Mouse (Mus musculus): Measurements from ENCODE around the gene Alkbh1.

The Alkbh1 gene

DNA sequence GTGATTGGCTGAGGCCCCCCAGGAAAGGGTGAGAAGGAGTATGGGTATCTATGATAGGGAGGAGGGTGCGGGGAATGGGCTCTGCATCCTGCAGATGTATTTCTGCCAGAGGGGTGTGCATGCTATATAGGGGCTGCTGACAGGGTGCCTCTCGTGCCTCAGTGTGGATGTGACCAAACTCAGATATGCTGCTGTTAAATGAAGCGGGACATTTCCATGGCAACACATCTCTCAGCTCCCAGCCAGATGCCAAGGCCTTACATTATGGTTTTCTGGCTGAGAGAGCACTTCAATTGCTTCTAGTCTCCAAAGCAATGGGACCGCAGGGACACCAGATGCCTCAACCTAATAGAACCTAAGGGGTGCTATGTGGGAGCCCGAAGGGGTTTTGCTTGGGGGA, 24.9 kb downstream of the Alkbh1 start:
- DNase-seq (ENCODE audit: low read depth) = no peak

DNA sequence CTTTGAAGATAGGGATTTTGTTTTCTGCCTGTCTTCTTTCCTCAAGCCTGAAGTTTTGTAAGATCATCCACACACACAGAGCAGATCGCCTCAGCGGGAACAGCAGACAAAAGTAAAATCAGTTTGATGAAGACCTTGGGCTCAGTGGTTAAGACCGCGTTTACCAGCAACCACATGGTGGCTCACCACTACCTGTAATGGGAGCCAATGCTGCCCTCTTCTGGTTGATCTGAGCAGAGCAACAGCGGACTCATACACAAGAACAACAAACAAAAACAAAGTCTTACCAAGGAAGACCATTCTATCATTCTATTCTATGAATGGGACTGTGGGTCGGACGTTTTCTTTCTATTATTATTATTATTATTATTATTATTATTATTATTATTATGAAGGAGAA, 27.1 kb downstream of the Alkbh1 start:
- DNase-seq (ENCODE audit: low read depth) = peak; percentile 87

DNA sequence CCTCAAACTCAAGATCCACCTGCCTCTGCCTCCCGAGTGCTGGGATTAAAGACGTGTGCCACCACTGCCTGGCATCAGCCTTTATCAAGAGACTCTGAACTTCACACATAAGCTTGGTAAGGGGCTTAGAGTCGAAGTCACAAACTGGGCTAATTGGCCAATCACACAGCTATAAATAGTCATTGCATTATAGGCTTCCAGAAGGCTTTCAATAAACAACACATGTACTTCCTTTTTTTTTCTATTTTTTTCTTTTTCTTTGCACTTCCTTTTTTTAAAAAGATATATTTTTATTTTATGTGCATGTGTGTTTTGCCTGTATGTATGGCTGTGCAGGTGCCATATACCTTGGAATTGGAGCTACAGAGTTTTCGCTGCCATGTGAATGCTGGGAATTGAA, 28.5 kb downstream of the Alkbh1 start:
- DNase-seq (ENCODE audit: low read depth) = no peak

DNA sequence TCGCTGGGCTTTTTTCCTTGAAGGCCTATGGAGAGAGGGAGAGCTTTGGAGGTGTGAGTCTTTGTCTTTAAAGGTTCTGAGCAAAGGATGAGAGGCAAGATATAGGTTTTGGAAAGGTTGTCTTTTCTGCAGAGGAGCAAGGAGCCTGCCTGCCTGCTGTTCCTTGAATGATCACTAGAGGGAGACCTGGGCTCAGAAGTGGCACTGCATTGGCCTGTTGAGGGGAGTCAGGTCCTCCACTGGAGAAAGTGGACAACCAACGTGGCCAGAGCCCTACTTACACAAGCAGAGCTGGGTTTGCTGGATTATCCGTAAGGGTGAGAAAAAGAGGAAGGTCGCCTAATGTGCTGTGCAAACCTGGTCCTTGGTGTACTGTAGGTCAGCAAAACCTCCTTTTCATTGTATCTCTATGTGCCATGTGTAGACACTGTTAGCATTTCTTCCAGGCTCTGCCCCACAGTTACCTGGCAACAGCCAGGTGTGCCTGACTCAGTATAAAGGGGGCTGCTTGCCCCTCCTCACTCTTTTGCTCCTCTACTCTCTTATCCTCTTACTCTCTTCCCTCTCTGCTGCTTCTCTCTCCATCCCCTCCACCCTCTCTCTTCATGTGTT, 30.5 kb downstream of the Alkbh1 start:
- DNase-seq (ENCODE audit: low read depth) = peak; percentile 80

DNA sequence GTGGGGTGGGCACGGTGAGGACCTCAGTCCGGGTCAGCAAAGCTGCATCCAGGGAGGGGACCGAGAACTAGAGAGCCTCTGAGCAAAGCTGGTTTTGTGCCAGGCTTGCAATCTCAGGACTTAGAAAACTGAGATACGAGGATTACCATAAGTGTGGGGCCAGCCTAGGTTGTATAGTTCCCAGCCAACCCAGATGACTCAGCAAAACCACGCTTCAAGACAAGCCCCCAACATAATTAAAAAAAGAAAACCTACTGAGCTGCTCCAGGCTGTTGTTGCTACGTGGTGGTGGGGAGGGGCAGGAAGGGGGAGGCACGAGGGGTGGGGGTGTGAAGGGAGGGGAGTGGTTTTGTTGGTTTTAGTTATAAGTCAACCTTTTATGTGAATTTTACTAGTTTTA, 32.8 kb downstream of the Alkbh1 start:
- DNase-seq (ENCODE audit: low read depth) = peak; percentile 59

DNA sequence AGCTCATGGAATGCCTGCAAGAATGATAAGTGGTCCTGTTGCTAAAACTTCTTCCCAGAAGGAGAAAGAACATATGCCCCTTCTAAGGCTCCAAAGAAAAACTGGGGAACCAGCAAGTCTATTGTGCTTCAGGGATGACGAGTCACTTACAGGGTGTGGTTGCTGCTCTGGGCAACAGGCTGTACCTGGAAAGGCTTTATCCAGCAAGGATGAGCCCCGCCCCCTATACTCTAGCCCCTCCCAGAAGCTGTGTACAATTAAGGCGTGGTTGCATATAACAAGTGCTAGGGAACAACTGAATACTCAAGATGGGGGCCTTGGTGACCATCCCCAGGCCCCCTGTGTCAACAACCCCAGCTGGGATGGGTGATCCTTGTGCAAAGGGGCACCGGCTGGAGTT, 34.7 kb downstream of the Alkbh1 start:
- no peak for DNase-seq (ENCODE audit: low read depth)

DNA sequence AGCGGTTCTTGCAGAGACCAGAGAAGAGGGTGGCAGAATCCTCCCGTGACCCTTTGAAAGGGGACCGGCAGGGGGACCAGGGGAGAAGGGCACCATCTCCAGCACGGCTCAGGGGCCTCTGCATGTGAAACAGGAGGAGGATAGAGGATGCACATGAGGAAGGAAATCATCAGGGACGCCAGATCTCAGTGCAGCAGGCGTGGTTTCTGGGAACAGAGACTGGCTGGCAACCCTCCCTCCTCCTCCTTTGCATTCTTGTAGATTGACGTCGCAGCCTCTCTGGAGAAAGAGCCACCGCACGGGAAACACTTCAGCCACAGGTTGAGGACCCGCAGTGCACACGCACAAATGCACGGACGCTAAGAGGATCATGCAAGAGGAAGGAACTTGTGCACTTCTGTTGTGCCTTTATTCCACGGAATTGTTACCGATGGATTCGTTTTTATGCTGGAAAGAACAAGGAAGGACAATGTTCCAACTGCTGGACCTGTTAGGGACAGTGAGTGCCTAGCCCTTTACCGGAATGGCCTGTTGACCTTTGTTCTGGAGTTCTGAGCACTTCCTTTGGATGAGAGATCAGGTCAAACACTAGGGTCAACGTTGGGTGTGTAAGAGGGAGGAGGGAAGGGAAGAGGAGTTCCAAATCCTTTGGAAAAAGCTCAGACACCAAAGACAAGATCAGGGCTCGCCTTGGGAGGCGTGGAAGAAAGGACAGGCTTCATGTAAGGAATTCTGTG, 35.8 kb downstream of the Alkbh1 start:
- DNase-seq (ENCODE audit: low read depth) = no peak

DNA sequence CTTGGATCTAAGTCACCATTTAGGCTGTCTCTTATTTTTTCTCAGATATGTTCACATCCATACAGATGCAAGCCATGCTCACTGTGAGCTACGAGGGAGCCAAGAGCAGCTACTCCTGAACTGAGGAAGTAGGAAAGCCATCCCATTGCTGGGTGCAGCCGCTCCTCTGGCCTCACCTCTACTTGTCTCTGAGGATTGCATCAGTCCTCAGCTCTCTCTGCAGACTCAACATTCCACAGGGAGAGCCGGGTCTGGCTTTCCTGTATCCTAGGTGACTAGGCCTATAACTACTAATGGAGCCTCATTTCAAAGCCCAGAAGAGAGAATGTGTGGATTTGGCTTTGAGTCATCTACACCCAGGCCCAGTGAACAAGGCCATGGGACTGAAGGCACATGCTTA, 38.1 kb downstream of the Alkbh1 start:
- no peak for DNase-seq (ENCODE audit: low read depth)

DNA sequence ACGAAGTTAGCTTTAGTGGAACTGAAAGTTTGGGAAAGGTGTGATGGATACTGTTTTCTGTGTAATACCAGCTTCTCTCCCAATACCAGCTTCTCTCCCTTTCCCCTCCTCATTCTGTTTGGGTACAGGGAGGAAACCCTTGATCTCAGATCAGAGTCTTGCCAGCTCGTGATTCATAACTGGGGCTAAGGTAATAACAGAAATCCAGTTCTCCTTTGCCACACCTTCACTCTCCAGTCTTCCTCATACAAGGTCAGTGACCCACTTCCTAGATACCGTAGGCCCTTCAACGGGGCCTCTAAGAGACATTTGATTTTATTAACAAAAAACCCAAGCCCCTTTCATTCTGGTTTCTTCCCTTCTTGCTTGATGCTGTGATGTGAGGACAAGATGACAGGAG, 38.7 kb downstream of the Alkbh1 start:
- no peak for DNase-seq (ENCODE audit: low read depth)

DNA sequence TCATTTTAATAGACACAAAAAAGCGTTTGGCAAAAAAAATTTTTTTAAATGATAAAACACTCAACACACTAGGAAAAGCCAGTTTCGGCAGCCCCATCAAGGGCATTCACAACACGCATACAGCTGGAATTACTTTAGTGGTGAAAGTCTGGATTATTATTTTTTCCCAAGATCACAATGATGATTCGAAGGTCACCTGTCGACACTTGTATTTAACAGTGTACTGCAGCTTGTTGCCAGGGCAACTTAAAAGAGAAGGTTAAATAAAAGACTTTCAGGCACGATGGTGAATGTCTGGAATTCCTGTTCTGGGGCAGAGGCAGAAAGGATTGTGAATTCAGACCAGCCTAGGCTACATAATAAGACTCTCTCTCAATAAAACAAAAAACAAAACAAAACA, 41.9 kb downstream of the Alkbh1 start:
- DNase-seq (ENCODE audit: low read depth) = no peak

DNA sequence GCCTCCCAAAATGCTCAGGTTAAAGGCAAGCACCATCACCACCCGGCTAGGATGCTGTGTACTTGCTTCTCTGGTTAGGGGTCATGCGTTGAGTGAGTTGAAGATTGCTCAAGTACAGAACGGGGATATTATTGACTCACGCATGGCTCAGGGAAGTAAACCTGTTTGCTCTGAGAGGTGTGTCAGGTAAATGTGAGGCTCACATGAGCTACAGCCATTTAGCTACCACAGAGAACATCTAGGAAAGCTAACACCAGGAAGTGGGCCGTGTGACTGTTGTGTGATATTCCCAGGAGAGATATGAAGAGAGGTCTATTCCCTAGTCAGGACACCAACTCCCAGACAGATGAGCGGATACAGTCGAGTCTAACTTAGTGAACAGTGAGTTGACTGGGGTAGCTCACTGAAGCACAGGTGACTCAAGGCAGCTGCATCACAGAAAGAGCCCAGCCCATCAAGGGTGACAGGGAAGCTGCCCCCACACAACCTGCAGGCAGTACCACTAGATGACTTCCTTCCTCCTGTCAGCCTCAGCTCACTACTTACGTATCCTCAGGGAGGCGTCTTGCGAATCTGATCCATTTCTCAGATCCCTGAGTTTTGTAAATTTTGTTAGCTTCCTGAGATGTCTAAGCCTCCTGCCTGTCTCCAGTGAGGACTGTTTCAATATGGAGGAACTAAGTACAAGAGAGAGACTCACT, 44.5 kb downstream of the Alkbh1 start:
- no peak for DNase-seq (ENCODE audit: low read depth)

DNA sequence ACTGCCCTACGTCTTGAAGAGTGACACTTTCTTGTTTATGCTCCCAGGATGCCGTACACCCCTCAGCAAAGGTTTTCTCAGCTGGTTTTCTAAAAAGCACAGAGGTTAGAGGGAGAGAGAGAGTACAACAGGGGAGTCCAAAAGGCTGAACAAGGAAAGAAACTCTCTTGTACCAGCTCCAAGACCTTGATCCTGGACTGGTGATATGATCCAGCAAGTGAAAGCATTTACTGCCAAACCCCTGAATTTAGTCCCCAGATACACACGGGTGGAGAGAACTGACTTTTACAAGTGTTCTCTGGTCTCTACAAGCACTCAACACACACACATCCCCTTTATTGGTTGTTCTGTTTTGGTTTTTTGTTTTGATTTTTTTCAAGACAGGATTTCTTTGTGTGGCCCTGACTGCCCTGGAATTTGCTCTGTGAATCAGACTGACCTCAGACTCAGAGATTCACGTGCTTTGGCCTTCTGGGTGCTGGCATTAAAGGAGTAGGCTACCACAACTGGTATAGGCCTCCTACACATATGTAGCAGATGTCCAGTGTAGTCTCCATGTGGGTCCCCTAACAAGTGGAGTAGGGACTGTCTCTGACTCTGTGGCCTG, 45.9 kb downstream of the Alkbh1 start:
- DNase-seq (ENCODE audit: low read depth) = no peak

DNA sequence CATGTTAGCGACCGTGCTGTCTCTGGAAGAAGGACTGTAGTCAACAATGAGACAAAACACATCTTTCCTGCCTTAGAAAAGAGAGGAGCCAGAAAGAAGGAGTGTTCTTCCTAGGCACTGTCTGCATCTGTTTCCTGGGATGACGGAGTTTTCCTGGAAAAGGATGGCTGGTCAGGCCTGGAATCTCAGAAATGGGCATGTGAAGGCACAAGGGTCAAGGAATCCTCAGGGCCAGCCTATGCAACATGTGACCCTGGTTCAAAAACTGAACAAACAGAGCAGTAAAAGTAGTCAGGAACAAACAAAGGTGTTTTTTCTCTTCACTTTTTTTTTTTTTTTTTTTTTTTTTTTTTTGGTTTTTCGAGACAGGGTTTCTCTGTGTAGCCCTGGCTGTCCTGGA, 46.7 kb downstream of the Alkbh1 start:
- DNase-seq (ENCODE audit: low read depth) = no peak

DNA sequence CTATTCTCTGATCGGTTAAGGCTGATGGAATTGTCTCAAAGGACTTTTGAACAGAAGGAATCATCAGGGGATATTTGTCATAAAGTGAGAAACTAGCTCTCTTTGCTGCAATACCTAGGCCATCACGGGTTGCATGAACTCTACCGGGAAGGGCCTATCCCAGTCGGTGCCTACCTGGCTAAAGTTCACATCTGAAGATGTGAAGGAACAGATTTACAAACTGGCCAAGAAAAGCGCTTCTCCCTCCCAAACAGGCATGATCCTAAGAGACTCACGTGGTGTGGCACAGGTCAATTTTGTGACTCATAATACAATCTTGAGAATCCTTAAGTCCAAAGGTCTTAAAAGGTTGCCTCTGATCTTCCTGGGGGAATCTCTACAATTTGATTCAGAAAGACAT, 49.5 kb downstream of the Alkbh1 start:
- no peak for DNase-seq (ENCODE audit: low read depth)

DNA sequence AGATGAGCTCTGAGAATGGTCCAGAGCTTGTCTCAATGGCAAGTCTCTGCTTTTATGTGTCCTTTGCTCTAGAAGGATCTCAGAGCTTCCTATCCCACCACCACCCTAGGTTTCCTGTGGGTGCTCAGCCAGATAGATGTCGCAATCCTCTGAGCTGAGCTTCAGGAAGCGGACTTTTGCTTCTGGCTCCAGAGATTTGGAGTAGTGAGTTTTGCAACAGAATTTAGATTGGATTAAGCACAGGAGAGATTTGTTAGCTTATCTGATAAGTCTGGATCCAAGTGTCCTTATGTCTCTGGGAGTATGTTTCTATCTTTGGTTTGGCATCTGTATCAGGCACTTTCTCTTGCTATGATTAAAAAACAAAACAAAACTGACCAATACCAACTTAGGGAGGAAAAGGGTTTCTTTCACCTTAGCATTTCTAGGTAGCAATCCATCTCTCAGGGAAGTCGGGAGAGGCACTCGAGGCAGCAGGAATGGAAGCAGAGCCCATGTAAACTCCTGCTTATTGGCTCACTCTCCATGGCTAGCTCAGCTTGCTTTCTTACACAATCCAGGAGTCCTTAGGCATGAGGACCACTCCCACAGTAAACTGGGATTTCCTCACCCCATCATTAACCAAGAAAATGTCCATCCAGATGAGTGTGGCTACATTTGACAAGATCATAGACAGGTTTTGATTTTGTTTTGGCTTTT, 50.2 kb downstream of the Alkbh1 start:
- no peak for DNase-seq (ENCODE audit: low read depth)

DNA sequence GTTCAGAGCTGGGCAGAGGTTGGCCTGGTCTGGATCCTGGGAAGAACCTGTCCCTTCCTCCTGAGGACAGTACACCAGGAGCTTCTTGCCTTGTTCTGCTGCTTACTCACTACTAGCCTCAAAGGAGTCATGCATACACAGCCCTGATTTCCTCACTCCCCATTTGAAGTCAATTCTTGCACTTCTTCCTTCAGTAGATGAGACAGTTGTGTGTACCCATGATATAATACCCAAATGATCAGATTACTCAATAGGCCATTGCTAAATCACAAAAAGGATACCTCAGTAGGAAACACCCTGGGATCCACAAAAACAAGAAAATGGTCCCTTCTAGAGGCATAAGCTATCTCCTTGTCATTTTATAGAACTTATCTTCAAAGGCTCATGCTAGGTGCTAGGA, 52.5 kb downstream of the Alkbh1 start:
- no peak for DNase-seq (ENCODE audit: low read depth)

DNA sequence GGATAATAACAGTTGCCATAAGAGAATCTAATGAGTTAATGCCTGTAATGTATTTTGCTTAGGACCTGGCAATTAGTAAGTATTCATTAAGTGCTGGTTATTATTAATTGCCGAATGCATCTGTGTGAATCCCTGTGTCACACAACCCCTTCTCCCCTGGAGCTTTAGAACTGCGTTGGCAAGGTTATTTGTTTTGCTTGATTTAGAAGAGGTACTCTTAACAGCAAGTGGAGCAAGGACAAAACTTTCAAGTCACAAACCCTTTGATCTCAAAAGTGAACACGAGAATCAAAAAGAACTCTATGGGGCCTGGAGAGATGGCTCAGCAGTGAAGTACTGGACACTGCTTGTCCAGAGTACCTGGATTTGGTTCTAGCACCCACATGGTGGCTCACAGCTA, 54.6 kb downstream of the Alkbh1 start:
- DNase-seq (ENCODE audit: low read depth) = no peak

DNA sequence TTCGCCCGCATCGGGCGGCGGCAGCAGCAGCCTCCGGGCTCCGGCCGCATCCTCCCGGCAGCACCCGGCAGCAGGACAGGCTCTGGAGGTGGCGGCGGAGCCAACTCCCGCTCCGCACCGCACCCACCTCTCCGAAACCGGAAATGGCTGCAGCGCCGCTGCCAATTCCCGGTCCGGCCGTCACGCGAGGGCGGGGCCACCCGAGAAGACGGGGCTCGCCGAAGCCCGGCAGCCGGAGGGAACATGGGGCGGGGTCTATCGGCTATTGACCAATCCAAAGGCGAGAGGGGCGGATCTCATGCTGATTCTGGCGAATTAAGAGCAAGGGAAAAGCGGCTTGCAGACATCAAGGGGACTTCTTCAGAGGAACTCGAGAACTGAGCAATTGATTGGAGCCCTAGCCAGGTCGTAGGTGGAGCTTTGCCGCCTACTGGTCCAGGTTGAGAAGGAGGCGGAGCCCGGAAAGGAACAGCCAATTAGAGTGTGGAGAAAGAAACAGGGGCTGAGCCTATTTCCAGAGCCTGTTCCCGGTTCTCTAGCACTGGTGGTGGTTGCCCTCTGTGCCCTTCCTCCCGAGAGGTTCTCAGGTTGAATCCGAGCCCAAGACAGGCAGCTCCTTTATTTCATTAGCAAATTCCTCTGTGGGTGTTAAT, 55.6 kb downstream of the Alkbh1 start, which contains the start of gene Sptlc2:
Gene Sptlc2 (minus strand): TSS at position 234 of the 653 bp plus-strand sequence.
- peak; percentile 99 for DNase-seq (ENCODE audit: low read depth)

DNA sequence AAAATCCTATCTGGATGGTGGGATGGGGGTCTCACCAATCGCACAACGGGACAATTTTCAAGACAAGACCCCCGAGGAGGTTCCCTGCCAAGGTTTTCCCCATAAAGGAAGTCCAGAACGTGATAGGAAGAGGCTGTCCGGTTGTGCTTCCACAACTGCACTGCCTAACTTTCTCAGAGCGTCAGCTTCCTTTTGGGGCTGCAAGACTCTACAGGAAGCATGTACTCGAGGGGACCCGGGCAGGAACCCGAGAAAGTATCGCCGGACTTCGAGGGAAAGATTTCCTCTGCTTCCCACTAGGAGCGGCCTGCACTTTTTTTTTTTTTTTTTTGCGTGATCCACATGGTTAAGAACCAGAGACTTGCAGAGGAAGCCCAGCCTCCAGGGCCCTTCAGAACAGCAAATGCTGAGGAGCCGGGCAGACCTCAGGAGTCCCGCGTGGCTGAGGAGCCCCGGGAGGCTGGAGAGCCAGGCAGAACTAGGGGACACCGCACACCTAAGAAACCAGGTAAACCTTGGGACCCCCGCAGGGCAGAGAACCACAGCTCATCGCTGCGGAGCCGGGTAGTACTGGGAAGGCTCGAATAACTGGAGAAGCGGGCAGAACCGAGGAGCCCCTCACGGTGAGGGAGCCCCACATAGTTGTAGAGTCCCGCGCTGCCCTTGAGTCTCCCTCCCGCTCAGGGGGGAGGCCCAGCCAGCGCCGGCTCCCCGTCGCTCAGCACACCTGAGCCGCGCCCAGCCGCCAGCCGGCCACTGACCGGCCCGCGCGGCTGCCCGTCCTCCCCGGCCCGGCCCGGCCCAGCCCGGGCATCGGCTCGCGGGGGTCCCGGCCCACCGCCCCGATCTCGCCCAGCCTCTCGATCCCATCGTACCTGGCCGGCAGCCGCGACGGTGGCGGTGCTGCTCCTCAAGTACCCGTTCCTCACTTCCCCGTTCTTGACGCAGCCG, 56.4 kb downstream of the Alkbh1 start:
- DNase-seq (ENCODE audit: low read depth) = peak; percentile 57

DNA sequence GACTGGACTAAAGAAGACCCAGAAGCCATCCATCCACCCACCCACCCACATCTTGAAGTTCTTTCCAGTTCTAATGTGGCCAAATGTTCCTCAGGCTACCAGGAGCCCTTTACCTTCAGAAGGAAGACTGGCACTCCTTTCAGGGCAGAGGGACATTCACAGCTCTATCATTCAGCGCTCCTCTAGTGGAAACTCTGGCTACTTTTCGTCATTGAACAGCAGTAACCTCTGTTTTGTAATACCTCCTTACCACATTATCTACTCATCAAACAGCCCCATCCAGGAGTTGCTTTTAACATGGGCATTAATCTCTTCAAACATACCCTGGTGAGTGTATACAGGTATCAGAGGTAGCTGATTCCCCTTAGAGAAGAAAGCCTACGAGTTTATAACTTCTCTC, 58.8 kb downstream of the Alkbh1 start:
- no peak for DNase-seq (ENCODE audit: low read depth)

DNA sequence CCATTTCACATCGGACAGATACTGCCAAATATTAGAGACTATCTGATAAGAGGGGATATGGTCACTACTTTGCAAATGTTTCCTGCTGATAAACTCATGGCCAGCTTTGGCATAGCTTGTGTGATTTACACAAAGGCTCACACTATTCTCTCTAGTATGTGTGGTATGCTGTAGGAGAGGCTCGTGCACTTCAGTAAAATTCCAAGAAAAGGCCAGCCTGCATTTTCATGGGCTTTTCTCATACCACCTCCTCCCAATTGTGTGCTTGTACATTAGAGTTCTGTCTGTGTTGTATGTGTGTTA, 62.5 kb downstream of the Alkbh1 start:
- DNase-seq (ENCODE audit: low read depth) = no peak
